8 mouse cellular contexts compared by ENCODE assay signal in genomic region chr5:24597901-24598569, GRCm38 (mm10). TPM values are rescaled to one million over a fixed set of nuclear protein-coding genes. Genes with fewer than 3 reads are reported as not detected.
DNase-seq lines count a peak whose midpoint lies in the region; ATAC-seq and TF ChIP-seq lines count a peak whose summit lies in the region.

No protein-coding gene starts in this region.

- H3K27me3 ChIP-seq in testis, adult 2 months (ENCODE audit: control insufficient read depth, insufficient read depth, low read length): no peaks in the 10 kb centered on the region
- H3K27me3 ChIP-seq in limb, embryonic 12.5 days: peaks cover 24% of the 10 kb centered on the region
- H3K27me3 ChIP-seq in stomach, postnatal 0 days (ENCODE audit: control insufficient read depth, insufficient read depth, low read length): no peaks in the 10 kb centered on the region

- peak; percentile 41 to 49 for DNase-seq in cerebellum, adult 18-20 months
- DNase-seq in cerebellum, postnatal 4 days (ENCODE audit: low spot score in 2 of 2): no peak
- DNase-seq in testis, postnatal 14 days (ENCODE audit: low spot score): no peak
- no peak for DNase-seq in stomach, postnatal 0 days (ENCODE audit: low spot score)
- no peak for DNase-seq in layer of hippocampus, postnatal 36 days
- no peak for DNase-seq in left cerebral cortex, postnatal 25 days (ENCODE audit: low spot score in 2 of 2)

- intact Hi-C loops in left cerebral cortex, postnatal 25 days (cut with DNase I): loop anchor here (2.0 kb wide), 1 partner anchor 111 kb away; no protein-coding TSS in a partner anchor

- no peak for TF ChIP-seq POLR2A in testis, adult 2 months (IDR thresholded peaks at IDR 0.05; ENCODE audit: control insufficient read depth, low read depth, low read length)

- ATAC-seq in limb, embryonic 12.5 days (ENCODE audit: insufficient number of reproducible peaks, insufficient read depth, low FRiP score, low TSS enrichment, low read depth): no peak
- no peak for ATAC-seq in stomach, postnatal 0 days (ENCODE audit: low FRiP score, low TSS enrichment)

- H3K9me3 ChIP-seq in limb, embryonic 12.5 days: no peaks in the 10 kb centered on the region
- no peaks in the 10 kb centered on the region for H3K9me3 ChIP-seq in stomach, postnatal 0 days (ENCODE audit: control insufficient read depth, low read length)

- H3K27ac ChIP-seq in testis, adult 2 months (ENCODE audit: control insufficient read depth, insufficient read depth, low read depth, low read length): no peak overlapping the region
- H3K27ac ChIP-seq in limb, embryonic 12.5 days: 0 out of 2 replicates have a peak overlapping the region, but pooled peaks have one; percentile 35
- no peak overlapping the region for H3K27ac ChIP-seq in stomach, postnatal 0 days (replicated peaks)

- H3K4me1 ChIP-seq in testis, adult 2 months (ENCODE audit: control insufficient read depth, insufficient read depth, low read length): peaks cover 22% of the 10 kb centered on the region
- peaks cover 59% of the 10 kb centered on the region for H3K4me1 ChIP-seq in limb, embryonic 12.5 days (replicated peaks)
- peaks cover 2% of the 10 kb centered on the region for H3K4me1 ChIP-seq in stomach, postnatal 0 days (replicated peaks; ENCODE audit: control insufficient read depth, insufficient read depth)

- H3K9ac ChIP-seq in limb, embryonic 12.5 days (replicated peaks): peak overlapping the region; percentile 69
- peak overlapping the region; percentile 61 for H3K9ac ChIP-seq in stomach, postnatal 0 days (ENCODE audit: low read length)

- no peak for TF ChIP-seq CTCF in testis, adult 2 months (IDR thresholded peaks at IDR 0.05; ENCODE audit: control insufficient read depth, insufficient read depth, insufficient replicate concordance, low read depth, low read length)
- no peak for TF ChIP-seq CTCF in stomach, postnatal 0 days (IDR thresholded peaks at IDR 0.05; ENCODE audit: low read depth)

- peak overlapping the region; percentile 7 for H3K4me3 ChIP-seq in testis, adult 2 months (ENCODE audit: control insufficient read depth, low read depth, low read length)
- peak overlapping the region; percentile 54 for H3K4me3 ChIP-seq in limb, embryonic 12.5 days (replicated peaks)
- peak overlapping the region; percentile 47 for H3K4me3 ChIP-seq in stomach, postnatal 0 days (ENCODE audit: low read depth, low read length)

- TF ChIP-seq EP300 in stomach, postnatal 0 days (optimal IDR thresholded peaks at IDR 0.05): no peak

- H3K4me2 ChIP-seq in limb, embryonic 12.5 days: peak overlapping the region; percentile 98
- H3K4me2 ChIP-seq in stomach, postnatal 0 days (replicated peaks; ENCODE audit: low read depth): peak overlapping the region; percentile 89

- WGBS in limb, embryonic 12.5 days: 29% methylated on average over 15 of the region's 15 CpGs
- WGBS in stomach, postnatal 0 days: 30% methylated on average over 14 of the region's 15 CpGs

- H3K36me3 ChIP-seq in testis, adult 2 months (ENCODE audit: control insufficient read depth, insufficient read depth, low read length): no peaks in the 10 kb centered on the region; the same call in 1 of the 2 replicates
- H3K36me3 ChIP-seq in limb, embryonic 12.5 days: peaks cover 34% of the 10 kb centered on the region
- peaks cover 7% of the 10 kb centered on the region; the same call in 1 of the 2 replicates for H3K36me3 ChIP-seq in stomach, postnatal 0 days (ENCODE audit: control insufficient read depth, insufficient read depth, low read length)

RNA-seq across cellular contexts. Expression of gene Chpf2, which starts 11.5 kb away (rescaled TPM):
- 9.1 and 12.4 TPM in 2 replicates for polyA plus RNA-seq in testis, adult 2 months (2012; rRNA removed)
- polyA plus RNA-seq in limb, embryonic 12.5 days (2016; fragmentation: Nextera tagmentation; extraction: Ambion mirVana): 20.1 and 24.0 TPM in 2 replicates
- 18.2 and 19.2 TPM in 2 replicates for polyA plus RNA-seq in stomach, postnatal 0 days (2015; fragmentation: Nextera tagmentation; extraction: Ambion mirVana)
- 10 to 100 TPM; 58.0 to 61.2 TPM for total RNA-seq in layer of hippocampus, postnatal 36 days (2021)
- total RNA-seq in left cerebral cortex, postnatal 25 days (2021): 10 to 100 TPM; 68.8 to 77.3 TPM

RNA-seq across cellular contexts. Expression of gene Abcf2, which starts 20.8 kb away (rescaled TPM):
- polyA plus RNA-seq in testis, adult 2 months (2012; rRNA removed): 184 and 194 TPM in 2 replicates
- polyA plus RNA-seq in limb, embryonic 12.5 days (2016; fragmentation: Nextera tagmentation; extraction: Ambion mirVana): 131 and 134 TPM in 2 replicates
- polyA plus RNA-seq in stomach, postnatal 0 days (2015; fragmentation: Nextera tagmentation; extraction: Ambion mirVana): 45.2 and 45.3 TPM in 2 replicates
- total RNA-seq in layer of hippocampus, postnatal 36 days (2021): 10 to 100 TPM; 74.5 to 77.3 TPM
- total RNA-seq in left cerebral cortex, postnatal 25 days (2021): 10 to 100 TPM; 80.6 to 81.4 TPM

RNA-seq across cellular contexts. Expression of gene Smarcd3, which starts 26.2 kb away (rescaled TPM):
- polyA plus RNA-seq in testis, adult 2 months (2012; rRNA removed): 5.0 and 16.5 TPM in 2 replicates
- polyA plus RNA-seq in limb, embryonic 12.5 days (2016; fragmentation: Nextera tagmentation; extraction: Ambion mirVana): 68.5 and 72.6 TPM in 2 replicates
- polyA plus RNA-seq in stomach, postnatal 0 days (2015; fragmentation: Nextera tagmentation; extraction: Ambion mirVana): 13.3 and 17.8 TPM in 2 replicates
- 10 to 100 TPM; 88.0 to 89.8 TPM for total RNA-seq in layer of hippocampus, postnatal 36 days (2021)
- total RNA-seq in left cerebral cortex, postnatal 25 days (2021): 100 to 1,000 TPM in 1 of 2 experiments, 10 to 100 TPM in 1; 93.4 to 105 TPM

RNA-seq across cellular contexts. Expression of gene 4931409K22Rik, which starts 41.4 kb away (rescaled TPM):
- 108 and 117 TPM in 2 replicates for polyA plus RNA-seq in testis, adult 2 months (2012; rRNA removed)
- polyA plus RNA-seq in limb, embryonic 12.5 days (2016; fragmentation: Nextera tagmentation; extraction: Ambion mirVana): 0.06 and 0.19 TPM in 2 replicates
- polyA plus RNA-seq in stomach, postnatal 0 days (2015; fragmentation: Nextera tagmentation; extraction: Ambion mirVana): 0.08 TPM in 1 of 2 replicates, not detected in the other
- not detected for total RNA-seq in layer of hippocampus, postnatal 36 days (2021)
- total RNA-seq in left cerebral cortex, postnatal 25 days (2021): not detected

RNA-seq across cellular contexts. Expression of gene Asb10, which starts 57.3 kb away (rescaled TPM):
- polyA plus RNA-seq in testis, adult 2 months (2012; rRNA removed): 0.46 and 0.52 TPM in 2 replicates
- polyA plus RNA-seq in limb, embryonic 12.5 days (2016; fragmentation: Nextera tagmentation; extraction: Ambion mirVana): 0.72 and 1.1 TPM in 2 replicates
- 0.21 and 0.25 TPM in 2 replicates for polyA plus RNA-seq in stomach, postnatal 0 days (2015; fragmentation: Nextera tagmentation; extraction: Ambion mirVana)
- under 1 TPM in 1 of 2 experiments, not detected in 1; 0.25 TPM for total RNA-seq in layer of hippocampus, postnatal 36 days (2021)
- not detected for total RNA-seq in left cerebral cortex, postnatal 25 days (2021)

Comparison
In these comparisons a context has a peak if more than half of its experiments do, and no peak if none do; other contexts are left out.
1. DNase-seq: peak in cerebellum, adult 18-20 months (2 of 2); none in cerebellum, postnatal 4 days (0 of 2), testis, postnatal 14 days (single experiment), stomach, postnatal 0 days (single experiment), layer of hippocampus, postnatal 36 days (0 of 2) and left cerebral cortex, postnatal 25 days (0 of 2).
2. Peak in every context shown above with its lines, with median percentiles within 50 percentile points of each other: H3K4me3 ChIP-seq.